Mouse (Mus musculus) left cerebral cortex, postnatal 25 days (tissue): ENCODE measurements around the gene Actg1. TPM values are rescaled to one million over a fixed set of nuclear protein-coding genes. Genes with fewer than 3 reads are reported as not detected.

Experiments
- DNase-seq, 2 experiments: peaks; one replicate each; pipeline ENCODE4 v3.0.0; 2022; ENCODE audit warnings: low spot score in 2 of 2, mixed read lengths in 1 of 2
- intact Hi-C: fragments of 180-260 bp; cut with DNase I; formaldehyde crosslinking; loops from one replicate; pipeline ENCODE4 v1.15.1; 2025
- total RNA-seq, 2 experiments: library from RNA; stranded (reverse); gene quantifications; 2 replicates each; pipeline ENCODE4 v1.2.3; 2021

The Actg1 gene
- total RNA-seq: 1,000 to 10,000 TPM; 1,262 to 1,272 TPM

- intact Hi-C loops: loop anchor here (2.0 kb wide), 4 partner anchors 31 to 157 kb away; partner anchors contain the start of genes Bahcc1 and Faap100
- DNase-seq: peak; percentile 88
Measured at GRCm38 (mm10) chr11:120347791-120348683, at the start of gene Actg1. Gene Actg1 (minus strand): TSS chr11:120348542.

GRCm38 (mm10) chr11:120397602-120398001 is 49.3 kb upstream of the Actg1 start:
- intact Hi-C loops: no loop called here
- DNase-seq: no peak

DNA sequence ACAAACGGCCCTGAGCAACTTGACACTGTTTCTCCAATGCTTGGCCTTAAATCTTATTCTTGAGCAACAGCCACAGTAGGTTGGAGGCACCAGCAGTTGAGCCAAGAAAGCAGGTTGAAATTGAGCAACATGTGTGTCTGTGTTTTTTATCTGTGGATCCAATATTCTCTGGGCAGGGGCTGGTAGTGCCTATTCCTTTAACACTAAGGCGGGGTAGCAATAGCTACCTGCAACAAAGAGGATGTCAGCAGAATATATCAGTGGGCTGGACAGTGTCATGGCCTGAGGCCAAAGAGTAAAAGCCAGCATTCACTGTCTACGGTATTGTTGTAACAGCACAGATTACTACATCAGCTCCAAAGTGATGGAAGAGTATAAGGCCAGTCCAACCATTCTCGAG is 47.3 kb upstream of the Actg1 start:
- DNase-seq: no peak
- intact Hi-C loops: no loop called here

DNA sequence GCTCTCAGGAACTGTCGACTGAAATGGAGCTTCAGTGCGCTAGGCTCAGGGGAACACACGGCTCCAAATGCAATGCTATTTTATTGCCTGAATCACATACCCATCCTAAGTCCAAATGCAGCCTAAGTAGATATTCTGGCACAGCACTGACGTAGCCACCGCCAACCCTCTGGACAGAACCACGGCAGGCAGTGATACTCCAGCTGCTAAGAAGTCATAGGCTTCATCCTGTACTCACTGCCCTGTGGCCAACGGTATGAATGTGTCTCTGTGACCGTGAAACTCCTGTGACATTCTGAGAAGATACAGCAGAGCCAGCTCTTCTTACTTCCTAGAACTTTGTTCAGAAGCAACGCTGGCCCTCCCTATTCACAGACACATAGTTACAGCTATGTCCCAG is 40.2 kb upstream of the Actg1 start:
- intact Hi-C loops: no loop called here
- DNase-seq: no peak

- intact Hi-C loops: no loop called here
- DNase-seq: no peak
Measured at GRCm38 (mm10) chr11:120387157-120387556, 38.8 kb upstream of the Actg1 start.

- DNase-seq: peak in 1 of 2 experiments; percentile 25
- intact Hi-C loops: no loop called here
Measured at GRCm38 (mm10) chr11:120386632-120387031, 38.3 kb upstream of the Actg1 start.

- intact Hi-C loops: no loop called here
- peak in 1 of 2 experiments; percentile 82 for DNase-seq
Measured at GRCm38 (mm10) chr11:120382509-120382908, 34.2 kb upstream of the Actg1 start.

- intact Hi-C loops: no loop called here
- no peak for DNase-seq
Measured at GRCm38 (mm10) chr11:120381157-120381556, 32.8 kb upstream of the Actg1 start.

DNA sequence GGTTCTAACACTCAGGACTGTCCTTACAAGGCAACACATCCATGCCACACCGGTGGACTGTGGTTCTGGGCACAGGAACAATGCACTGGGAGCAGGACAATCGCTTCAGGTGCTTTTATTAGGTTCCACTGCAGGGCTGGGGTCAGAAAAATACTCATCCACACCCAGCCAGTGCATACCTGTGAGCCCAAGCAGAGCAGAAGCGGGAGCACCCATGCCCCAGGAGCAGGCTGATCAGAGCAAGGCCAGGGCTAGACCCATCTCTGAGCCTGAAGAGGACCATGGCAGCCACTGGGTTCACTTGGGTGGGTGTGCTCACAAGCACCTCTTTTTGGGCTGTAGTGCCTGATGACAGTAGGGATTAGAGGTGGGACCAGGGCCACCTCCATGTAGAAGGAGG is 31.9 kb upstream of the Actg1 start:
- DNase-seq: no peak
- intact Hi-C loops: no loop called here

GRCm38 (mm10) chr11:120378611-120379540 is 30.5 kb upstream of the Actg1 start, which contains the start of gene Faap100:
Gene Faap100 (minus strand): TSS chr11:120378764.
- intact Hi-C loops: loop anchor here (2.0 kb wide), 1 partner anchor 30 kb away; the partner anchor contains the start of gene Actg1

DNA sequence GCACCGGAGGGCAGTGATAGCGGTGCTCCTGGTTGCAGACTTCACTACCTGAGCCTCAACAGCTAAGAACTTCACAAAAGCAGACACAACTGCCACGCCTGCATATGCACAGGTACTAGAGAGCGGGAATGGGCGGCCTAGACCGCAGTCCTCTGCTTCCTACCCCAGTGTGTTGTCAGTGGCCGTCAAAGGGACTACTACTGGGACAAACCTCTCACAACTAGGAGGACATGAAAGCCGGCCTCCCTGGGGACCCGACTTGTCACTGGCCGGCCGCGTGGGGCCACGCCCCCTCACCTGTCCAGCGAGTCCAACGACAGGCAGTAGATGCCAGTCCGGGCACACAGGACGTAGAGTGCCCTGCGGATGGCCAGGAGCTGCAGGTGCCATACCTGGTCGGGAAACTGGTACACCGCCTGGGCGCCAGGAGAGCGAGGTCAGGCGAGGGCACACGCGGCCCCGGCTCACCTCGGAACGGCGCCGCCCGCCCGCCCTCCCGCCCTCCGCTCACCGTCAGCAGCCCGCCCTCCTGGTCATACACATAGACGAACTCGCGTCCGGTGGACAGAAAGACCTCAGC is 29.8 kb upstream of the Actg1 start:
- intact Hi-C loops: loop anchor here (2.0 kb wide), 1 partner anchor 29 kb away; the partner anchor contains the start of gene Actg1
- DNase-seq: no peak

More at GRCm38 (mm10) chr11:120378611-120379540, 30.5 kb upstream of the Actg1 start, which contains the start of gene Faap100:
- DNase-seq: peak; percentile 77 to 87

DNA sequence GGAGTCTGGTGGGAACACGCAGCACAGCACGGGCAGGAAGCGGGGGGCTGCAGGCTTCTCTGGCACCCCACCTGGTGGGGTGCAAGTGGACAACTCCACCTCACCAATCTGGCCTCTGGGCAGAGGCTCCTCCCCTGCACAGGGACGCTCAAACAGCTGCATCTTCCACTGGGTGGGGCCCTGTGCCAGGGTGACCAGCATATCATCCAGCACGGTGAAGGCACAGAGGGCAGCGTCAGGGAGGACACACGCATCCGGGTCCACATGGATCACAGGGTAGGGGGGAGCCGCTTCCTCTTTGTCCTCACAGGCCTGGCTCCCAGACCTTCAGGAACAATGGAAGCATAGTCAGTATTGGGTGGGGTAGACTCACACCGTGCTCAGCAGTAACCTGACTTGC is 29.0 kb upstream of the Actg1 start:
- no peak for DNase-seq
- intact Hi-C loops: no loop called here

DNA sequence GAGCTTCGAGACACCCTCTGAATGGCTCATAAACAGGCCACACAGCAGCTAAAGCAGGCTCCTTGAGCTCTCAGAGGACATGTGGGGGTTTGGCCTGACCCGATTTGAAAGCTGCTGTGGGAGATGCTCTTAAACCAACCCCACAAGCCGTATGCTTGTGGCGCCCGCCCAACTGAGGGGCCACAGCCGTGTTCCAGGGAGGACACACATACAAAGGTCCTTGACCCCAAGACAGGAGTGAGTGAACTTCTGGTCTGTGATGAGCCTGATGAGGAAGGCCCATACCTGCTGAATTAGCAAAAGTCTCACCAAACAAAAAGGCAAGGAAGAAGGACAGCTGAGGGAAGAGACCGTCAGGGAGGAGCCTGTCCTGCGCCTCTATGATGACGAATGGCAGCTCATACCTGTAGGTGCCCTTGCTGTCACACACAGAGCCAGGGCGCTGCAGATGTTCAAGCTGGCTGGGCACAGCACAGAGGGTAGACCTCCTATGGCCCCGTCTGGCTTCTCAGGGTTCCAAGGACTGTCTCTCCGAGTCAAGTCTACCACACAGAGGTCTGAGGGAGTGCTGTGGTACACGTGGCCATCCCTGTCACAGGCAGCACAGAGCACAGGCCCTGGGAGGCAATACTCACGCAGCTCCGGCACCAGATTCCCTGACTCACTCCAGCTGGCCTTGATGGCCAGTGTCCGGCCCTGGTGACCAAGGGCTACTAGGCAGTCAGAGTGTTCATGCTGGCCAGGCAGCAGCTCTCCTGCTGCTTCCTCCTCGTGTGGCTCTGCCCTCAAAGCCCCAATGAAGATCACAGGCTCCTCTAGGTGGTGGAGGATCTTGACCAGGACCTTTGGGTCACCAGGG is 28.2 kb upstream of the Actg1 start:
- intact Hi-C loops: no loop called here
- no peak for DNase-seq

GRCm38 (mm10) chr11:120375324-120375723 is 27.0 kb upstream of the Actg1 start:
- no peak for DNase-seq
- intact Hi-C loops: no loop called here

DNA sequence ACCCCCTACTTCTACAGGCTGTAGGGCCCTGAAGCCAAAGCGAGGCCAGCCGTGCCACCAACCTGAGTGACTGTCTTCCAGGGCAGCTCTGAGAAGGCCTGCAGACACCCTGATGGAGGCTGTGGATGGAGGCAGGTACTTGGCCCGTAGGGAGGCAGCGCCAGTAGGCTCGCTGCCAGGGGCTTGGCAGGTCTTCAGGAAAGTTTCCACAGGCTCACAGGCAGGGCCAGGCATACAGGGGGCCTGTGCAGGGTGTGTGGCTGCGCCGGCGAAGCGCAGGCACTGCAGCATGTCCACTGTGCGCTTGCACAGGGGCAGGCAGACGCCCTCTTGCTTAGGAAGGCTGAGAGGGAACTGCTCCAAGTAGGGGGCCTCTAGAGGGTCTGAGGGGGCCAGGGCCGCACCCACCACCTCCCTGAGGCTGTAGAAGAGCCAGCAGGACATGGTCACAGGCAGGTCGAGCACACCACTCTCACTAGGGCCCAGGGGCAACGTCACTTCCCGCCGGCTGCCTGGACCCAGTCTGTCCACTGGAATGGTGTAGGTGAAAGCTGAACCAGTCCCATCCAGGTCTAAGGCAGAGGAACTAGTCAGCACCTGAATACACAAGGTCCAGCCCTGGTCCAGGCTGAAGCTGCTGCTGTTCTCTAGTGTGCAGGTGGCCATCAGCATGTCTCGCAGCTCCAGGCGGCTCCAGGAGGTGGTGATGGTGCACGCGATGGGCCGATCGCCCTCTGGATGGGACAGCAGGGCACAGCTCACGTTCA is 25.7 kb upstream of the Actg1 start:
- no peak for DNase-seq
- intact Hi-C loops: no loop called here

DNA sequence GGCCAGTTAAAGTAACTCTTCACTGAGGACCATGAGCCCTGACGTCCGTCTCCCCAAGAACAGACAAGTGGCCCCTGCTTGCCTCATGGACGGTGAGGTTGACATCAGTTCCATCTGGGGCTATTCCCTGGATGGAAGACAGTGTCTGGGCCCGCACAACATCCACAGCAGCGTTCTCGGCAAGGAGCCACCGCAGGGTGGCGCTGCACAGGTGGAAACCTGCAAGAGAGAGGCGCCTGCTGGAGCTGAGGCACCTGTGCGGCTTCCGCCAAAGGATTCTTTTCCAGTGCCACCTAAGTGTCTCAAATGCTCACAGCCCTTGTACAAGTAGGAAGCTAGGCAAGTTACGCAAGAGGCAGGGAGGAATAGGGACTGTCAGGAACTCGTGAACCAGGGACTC is 24.7 kb upstream of the Actg1 start:
- intact Hi-C loops: no loop called here
- no peak for DNase-seq

DNA sequence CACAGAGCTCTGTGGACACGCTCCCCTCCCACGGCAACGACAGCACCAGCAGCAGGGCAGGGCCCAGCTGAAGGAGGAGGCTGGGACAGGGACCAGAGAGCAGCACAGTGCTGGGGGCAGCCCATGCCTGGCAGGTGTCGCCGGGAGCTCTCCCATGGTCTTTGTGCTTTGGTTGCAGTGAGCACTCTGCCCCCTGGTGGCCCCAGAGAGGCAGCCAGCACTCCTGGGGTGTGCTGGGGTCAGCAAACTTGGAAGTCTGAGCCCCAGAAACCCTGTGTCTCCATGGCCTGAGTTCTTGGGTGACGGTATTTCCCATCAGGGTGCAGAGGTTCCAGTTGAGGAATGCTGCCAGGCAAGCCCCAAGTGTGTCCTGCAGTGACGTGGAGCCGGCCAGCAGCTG is 21.3 kb upstream of the Actg1 start:
- peak; percentile 53 to 68 for DNase-seq
- intact Hi-C loops: no loop called here

DNA sequence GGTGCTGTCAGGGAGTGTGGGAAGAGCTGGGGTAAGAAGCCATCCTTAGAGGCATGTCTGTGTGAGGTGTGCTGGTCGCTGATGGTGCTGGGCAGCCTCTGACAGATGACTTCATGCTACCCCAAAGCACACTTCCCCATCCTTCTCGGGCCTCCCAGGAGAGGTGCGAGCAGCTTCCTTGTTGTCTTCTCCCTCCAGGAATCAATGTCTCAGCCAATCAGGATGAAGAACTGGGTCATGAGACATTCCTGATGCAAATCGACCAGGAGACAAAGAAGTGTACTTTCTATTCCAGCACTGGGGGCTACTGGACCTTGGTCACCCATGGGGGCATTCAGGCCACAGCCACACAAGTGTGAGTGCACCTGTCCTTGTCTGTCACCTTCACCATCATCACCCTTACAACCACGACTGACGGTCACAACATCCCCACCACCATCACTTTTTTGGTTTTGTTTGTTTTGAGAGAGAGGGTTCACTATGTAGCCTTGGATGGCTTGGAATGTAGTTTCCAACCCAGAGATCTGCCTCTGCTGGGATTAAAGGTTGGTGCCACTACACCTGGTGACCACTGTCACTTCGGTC is 18.2 kb upstream of the Actg1 start:
- intact Hi-C loops: no loop called here
- no peak for DNase-seq
